Mouse (Mus musculus) C2C12 (cell line): ENCODE measurements around the gene Mst1. TPM values are rescaled to one million over a fixed set of nuclear protein-coding genes. Genes with fewer than 3 reads are reported as not detected.

Experiments used
- H3K27me3 ChIP-seq: one replicate; pipeline ENCODE4 v1.6.1; 2011; ENCODE audit not compliant: control insufficient read depth, insufficient read depth, insufficient read length
- H3K36me3 ChIP-seq: one replicate; pipeline ENCODE4 v1.6.1; 2011; ENCODE audit not compliant: control insufficient read depth, insufficient read depth
- H3K4me3 ChIP-seq: one replicate; pipeline ENCODE4 v1.5.1; 2011; ENCODE audit warnings: mild to moderate bottlenecking, control low read depth; ENCODE audit not compliant: poor library complexity, insufficient read depth, severe bottlenecking
- H3K79me2 ChIP-seq: one replicate; pipeline ENCODE4 v1.6.1; 2011; ENCODE audit not compliant: control insufficient read depth, insufficient read depth
- H3K79me3 ChIP-seq: one replicate; pipeline ENCODE4 v1.6.1; 2011; ENCODE audit warnings: low read depth, control low read depth
- H3ac ChIP-seq: one replicate; pipeline ENCODE3; 2011; ENCODE audit warnings: low read depth; ENCODE audit not compliant: control insufficient read depth, insufficient read length
- CEBPB ChIP-seq: IDR thresholded peaks from one replicate; pipeline ENCODE4 v1.6.1; 2011; ENCODE audit warnings: low read depth, mild to moderate bottlenecking, control low read depth, moderate library complexity
- CTCF ChIP-seq: IDR thresholded peaks from one replicate; pipeline ENCODE4 v1.5.1; 2011; ENCODE audit not compliant: control insufficient read depth, insufficient read depth, insufficient read length
- FOSL1 ChIP-seq: IDR thresholded peaks from one replicate; pipeline ENCODE4 v1.8.0; 2011; ENCODE audit warnings: mild to moderate bottlenecking, low read length; ENCODE audit not compliant: poor library complexity, insufficient read depth, severe bottlenecking
- MAX ChIP-seq: IDR thresholded peaks from one replicate; pipeline ENCODE4 v1.6.1; 2011; ENCODE audit warnings: mild to moderate bottlenecking, control low read depth
- MYOD1 ChIP-seq: IDR thresholded peaks from one replicate; pipeline ENCODE4 v1.6.1; 2011; ENCODE audit warnings: low read depth; ENCODE audit not compliant: control insufficient read depth, insufficient read length
- MYOG ChIP-seq: IDR thresholded peaks from one replicate; pipeline ENCODE4 v1.6.1; 2011; ENCODE audit not compliant: control insufficient read depth, insufficient read length; ENCODE audit errors: extremely low read depth
- USF1 ChIP-seq: IDR thresholded peaks from one replicate; pipeline ENCODE4 v1.6.1; 2011; ENCODE audit warnings: low read depth, mild to moderate bottlenecking, control low read depth, moderate library complexity
- polyA plus RNA-seq: library from polyadenylated mRNA; unstranded; fragments of >200 nt; fragmentation: generic; extraction: Trizol; gene quantifications from one replicate; pipeline ENCODE4 v1.2.1, GENCODE M21; 2012; ENCODE audit warnings: missing spikeins

Gene Mst1
- polyA plus RNA-seq, 1 experiment = 0.09 TPM

GRCm38 (mm10) chr9:108115290-108116077 is 35.2 kb downstream of the Mst1 start:
- Histone ChIP-seq H3K79me2 (no peaks in the 10 kb centered on the region), H3K79me3 (no peaks in the 10 kb centered on the region), H3K4me3 (no peak overlapping the region), H3K36me3 (no peaks in the 10 kb centered on the region), H3K27me3 (no peaks in the 10 kb centered on the region), H3ac (no peak overlapping the region)
- no peak for TF ChIP-seq MYOD1
- TF ChIP-seq CEBPB = no peak
- TF ChIP-seq USF1 = no peak
- no peak for TF ChIP-seq MAX
- no peak for TF ChIP-seq CTCF
- no peak for TF ChIP-seq FOSL1
- TF ChIP-seq MYOG = no peak

DNA sequence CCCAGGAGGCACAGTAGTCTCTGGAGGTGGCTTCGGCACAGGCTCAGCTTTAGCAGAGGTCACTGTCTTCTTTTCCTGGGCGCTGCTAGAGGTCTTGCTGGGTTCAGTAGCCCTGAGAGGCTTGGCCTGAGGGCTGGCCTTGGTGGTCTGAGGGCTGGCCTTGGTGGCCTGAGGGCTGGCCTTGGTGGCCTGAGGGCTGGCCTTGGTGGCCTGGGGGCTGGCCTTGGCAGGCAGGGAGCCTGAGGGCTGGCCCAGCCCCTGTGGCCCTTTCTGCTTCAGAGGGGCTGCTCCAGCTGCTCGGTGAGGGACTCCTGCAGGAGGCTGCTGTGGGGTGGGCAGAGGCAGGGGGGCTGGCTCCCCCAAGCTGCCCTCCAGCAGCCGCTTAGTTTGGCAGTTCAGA is 36.9 kb downstream of the Mst1 start:
- H3K27me3 ChIP-seq = no peaks in the 10 kb centered on the region
- H3K79me3 ChIP-seq = no peaks in the 10 kb centered on the region
- no peaks in the 10 kb centered on the region for H3K79me2 ChIP-seq
- H3K4me3 ChIP-seq = no peak overlapping the region
- TF ChIP-seq MYOG (no peak), CTCF (no peak), CEBPB (no peak), FOSL1 (no peak), MYOD1 (no peak), MAX (no peak), USF1 (no peak)
- H3ac ChIP-seq = no peak overlapping the region
- H3K36me3 ChIP-seq = no peaks in the 10 kb centered on the region

DNA sequence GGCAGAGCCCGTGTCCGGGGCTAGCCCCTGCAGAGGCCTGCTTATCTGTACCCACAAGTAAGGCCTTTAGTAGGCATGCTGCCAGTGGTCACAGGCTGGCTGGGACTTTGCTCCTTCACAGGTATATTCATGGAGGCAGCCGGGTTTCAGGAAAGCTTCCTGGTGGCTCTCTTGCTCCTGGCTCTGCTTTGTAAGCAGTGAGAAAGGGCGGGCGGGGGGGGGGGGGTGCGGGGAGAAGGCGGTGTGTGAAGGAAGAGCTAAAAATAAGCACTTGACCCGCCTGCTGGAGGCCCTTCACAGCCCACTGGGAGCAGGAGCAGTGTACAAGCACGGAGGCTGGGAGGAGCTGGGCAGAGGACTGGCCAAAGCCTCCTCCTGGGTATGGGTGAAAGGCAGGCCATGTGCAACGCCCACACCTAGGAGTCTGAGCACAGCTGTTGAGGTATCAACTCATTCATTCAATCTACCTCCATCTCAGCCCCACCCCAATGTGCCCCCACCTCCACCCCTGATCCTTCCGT is 39.7 kb downstream of the Mst1 start:
- TF ChIP-seq MYOG (no peak), FOSL1 (no peak), MYOD1 (no peak), USF1 (no peak), CTCF (no peak), MAX (no peak), CEBPB (no peak)
- Histone ChIP-seq H3K36me3 (no peaks in the 10 kb centered on the region), H3K27me3 (no peaks in the 10 kb centered on the region), H3K79me2 (no peaks in the 10 kb centered on the region), H3ac (no peak overlapping the region), H3K79me3 (no peaks in the 10 kb centered on the region), H3K4me3 (no peak overlapping the region)

- H3ac ChIP-seq = no peak overlapping the region
- no peaks in the 10 kb centered on the region for H3K79me2 ChIP-seq
- H3K36me3 ChIP-seq = no peaks in the 10 kb centered on the region
- no peak overlapping the region for H3K4me3 ChIP-seq
- TF ChIP-seq MYOD1 (no peak), FOSL1 (peak; percentile 71), CTCF (no peak), CEBPB (peak; percentile 45), USF1 (peak; percentile 15), MYOG (no peak), MAX (no peak)
- no peaks in the 10 kb centered on the region for H3K27me3 ChIP-seq
- H3K79me3 ChIP-seq = no peaks in the 10 kb centered on the region
These were observed 40.4 kb downstream of the Mst1 start for GRCm38 (mm10) chr9:108120671-108121070.

GRCm38 (mm10) chr9:108121170-108121969 is 41.1 kb downstream of the Mst1 start:
- Histone ChIP-seq H3K27me3 (no peaks in the 10 kb centered on the region), H3K79me3 (no peaks in the 10 kb centered on the region), H3ac (no peak overlapping the region), H3K4me3 (no peak overlapping the region), H3K36me3 (no peaks in the 10 kb centered on the region), H3K79me2 (no peaks in the 10 kb centered on the region)
- TF ChIP-seq CTCF (no peak), FOSL1 (no peak), MYOD1 (no peak), USF1 (no peak), MYOG (no peak), CEBPB (no peak), MAX (no peak)
